Mouse (Mus musculus) heart, embryonic 14.5 days (tissue): ENCODE data around the gene Hey2. TPM values are rescaled to one million over a fixed set of nuclear protein-coding genes. Genes with fewer than 3 reads are reported as not detected.
A peak's percentile ranks its signal among the peaks of the same experiment; 100 is the strongest.

ENCODE experiments used
- ATAC-seq: fragments of 200-750 bp; cut with Nextera tagmentation; 2 replicates; pipeline ENCODE4 v1.8.0; 2017; ENCODE audit warnings: low read depth, moderate TSS enrichment; ENCODE audit not compliant: insufficient number of reproducible peaks, insufficient read depth, low FRiP score
- H3K27ac ChIP-seq, 2 experiments: fragments of 200-500 bp in 1 of 2; fragments of 300-500 bp in 1 of 2; sonication (generic) in 1 of 2; replicated peaks in 1 of 2; 2 replicates each; pipeline ENCODE4 v1.5.1; 2012 to 2014; ENCODE audit warnings: low read depth in 2 of 2, low read length in 2 of 2, control low read depth in 1 of 2, mild to moderate bottlenecking in 1 of 2, mixed read lengths in 1 of 2; ENCODE audit not compliant: control insufficient read depth in 1 of 2, insufficient read depth in 1 of 2
- H3K27me3 ChIP-seq: fragments of 300-500 bp; sonication (generic); 2 replicates; pipeline ENCODE4 v1.6.1; 2014; ENCODE audit warnings: mild to moderate bottlenecking, low read length, control low read depth; ENCODE audit not compliant: control insufficient read depth, insufficient read depth
- H3K36me3 ChIP-seq: fragments of 300-500 bp; sonication (generic); 2 replicates; pipeline ENCODE4 v1.6.1; 2014; ENCODE audit warnings: mild to moderate bottlenecking, control low read depth, low read length, mixed read lengths; ENCODE audit not compliant: control insufficient read depth, insufficient read depth
- H3K4me1 ChIP-seq, 2 experiments: fragments of 200-500 bp in 1 of 2; fragments of 300-500 bp in 1 of 2; sonication (generic) in 1 of 2; 2 replicates each; pipeline ENCODE4 v1.6.1; 2012 to 2014; ENCODE audit warnings: low read length in 2 of 2, control low read depth in 1 of 2, mixed read lengths in 1 of 2; ENCODE audit not compliant: control insufficient read depth in 2 of 2, insufficient read depth in 2 of 2
- H3K4me2 ChIP-seq: fragments of 300-500 bp; sonication (generic); 2 replicates; pipeline ENCODE4 v1.6.1; 2014; ENCODE audit warnings: mild to moderate bottlenecking, low read length
- H3K4me3 ChIP-seq, 2 experiments: fragments of 200-500 bp in 1 of 2; fragments of 300-500 bp in 1 of 2; sonication (generic) in 1 of 2; 2 replicates each; pipeline ENCODE4 v1.5.1; 2012 to 2014; ENCODE audit warnings: low read length in 2 of 2, mild to moderate bottlenecking in 2 of 2, control low read depth in 1 of 2, low read depth in 1 of 2, moderate library complexity in 1 of 2; ENCODE audit not compliant: control insufficient read depth in 1 of 2, insufficient read depth in 1 of 2
- H3K9ac ChIP-seq: fragments of 300-500 bp; sonication (generic); 2 replicates; pipeline ENCODE4 v1.6.1; 2014; ENCODE audit warnings: mild to moderate bottlenecking, low read length
- H3K9me3 ChIP-seq: fragments of 300-500 bp; sonication (generic); 2 replicates; pipeline ENCODE4 v1.6.1; 2016; ENCODE audit warnings: low read length, control low read depth; ENCODE audit not compliant: control insufficient read depth
- WGBS: fragments of 180-500 bp; shearing (Covaris S2); extraction: QIAGEN DNeasy Blood & Tissue Kit; methylation state at CpG from one replicate; pipeline ENCODE4 v1.1.7; 2014; 5-methylcytosine and 5-hydroxymethylcytosine counted together
- polyA plus RNA-seq: library from polyadenylated mRNA; unstranded; fragments of >200 nt; fragmentation: Nextera tagmentation; extraction: Ambion mirVana; gene quantifications from 2 replicates; pipeline ENCODE4 v1.2.1, GENCODE M21; 2014

Hey2 gene
- polyA plus RNA-seq, 1 experiment from 2014 or later, result 38.0 TPM

GRCm38 (mm10) chr10:30802681-30803586 is 39.7 kb downstream of the Hey2 start, which contains the start of gene Ncoa7:
Gene Ncoa7, minus strand, starts transcription at chr10:30803326.
- Histone ChIP-seq H3K9ac (peak within 1 kb of the TSS; percentile 90), H3K9me3 (no peaks in the 10 kb centered on the region), H3K36me3 (no peaks in the 10 kb centered on the region), H3K27me3 (no peaks in the 10 kb centered on the region), H3K4me3 (peak within 1 kb of the TSS; percentile 90 to 93), H3K27ac (peak within 1 kb of the TSS; percentile 93 to 96), H3K4me2 (peak within 1 kb of the TSS; percentile 75), H3K4me1 (peaks cover 3 to 9% of the 10 kb centered on the region in 2 experiments; a peak in 2 of 4 replicates)
- WGBS, result under 1% methylated on average over 82 of the region's 89 CpGs
- ATAC-seq, result peak; percentile 87

DNA sequence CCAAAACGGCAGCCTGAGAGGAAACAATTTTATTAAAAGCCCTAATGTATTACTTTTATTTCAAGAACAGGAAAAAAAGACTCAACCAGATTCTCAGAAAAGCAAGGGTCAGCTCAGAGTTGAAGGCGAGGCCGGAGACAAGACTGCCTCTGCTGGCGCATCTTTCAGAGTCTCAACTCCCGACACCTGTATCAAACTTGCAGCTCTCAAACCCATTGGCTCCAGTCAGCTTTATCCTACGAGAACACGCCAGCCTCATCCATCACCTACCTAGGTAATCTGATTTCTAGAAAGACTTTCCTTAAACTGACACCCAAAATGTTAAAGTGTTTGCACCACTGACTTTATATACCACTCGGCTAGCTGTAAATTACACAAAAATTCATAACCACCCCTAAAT is 40.6 kb downstream of the Hey2 start:
- Histone ChIP-seq H3K9me3 (no peaks in the 10 kb centered on the region), H3K27ac (peak overlapping the region in 1 of 2 experiments; percentile 96; a peak in 3 of 4 replicates), H3K27me3 (no peaks in the 10 kb centered on the region), H3K4me1 (peaks cover 3 to 9% of the 10 kb centered on the region in 2 experiments; a peak in 2 of 4 replicates), H3K4me3 (peak overlapping the region; percentile 90 to 93), H3K4me2 (peak overlapping the region; percentile 75), H3K36me3 (no peaks in the 10 kb centered on the region), H3K9ac (peak overlapping the region; percentile 90)
- no peak for ATAC-seq
- 8% methylated on average over 8 of the region's 8 CpGs for WGBS

- H3K36me3 ChIP-seq, result no peaks in the 10 kb centered on the region
- WGBS, result 86% methylated on average over 2 of the region's 2 CpGs
These were observed 42.7 kb downstream of the Hey2 start for GRCm38 (mm10) chr10:30799713-30800450.

DNA sequence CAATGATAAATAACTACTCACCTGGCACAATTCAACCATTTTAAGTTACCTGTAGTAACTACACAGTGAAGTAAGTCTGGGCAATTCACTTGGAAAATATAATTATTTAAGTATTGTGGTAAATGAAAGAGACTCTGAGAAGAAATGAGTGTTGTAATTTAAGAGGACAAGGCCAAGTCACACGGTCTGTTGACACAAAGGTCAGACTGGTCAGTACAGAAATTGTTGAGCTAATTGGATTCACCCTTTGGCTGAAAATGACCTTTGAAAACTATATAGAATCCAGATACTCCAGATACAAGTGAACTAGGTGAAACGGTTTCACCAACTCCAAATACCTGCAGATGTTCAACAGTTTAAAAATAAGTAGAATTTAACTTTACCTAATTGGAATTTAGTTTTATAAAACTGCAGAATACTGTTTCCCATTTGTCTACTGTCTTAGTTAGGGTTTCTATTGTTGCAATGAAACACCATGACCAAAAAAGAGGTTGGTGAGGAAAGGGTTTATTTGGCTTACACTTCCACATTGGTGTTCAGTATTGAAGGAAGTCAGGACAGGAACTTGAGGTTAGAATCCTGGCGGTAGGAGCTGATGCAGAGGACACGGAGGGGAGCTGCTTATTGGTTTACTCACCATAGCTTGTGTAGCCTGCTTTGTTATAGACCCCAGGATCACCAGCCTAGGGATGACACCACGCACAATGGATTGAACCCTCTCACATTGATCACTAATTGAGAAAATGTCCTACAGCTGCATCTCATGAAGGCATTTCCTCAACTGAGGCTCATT is 45.9 kb downstream of the Hey2 start:
- no peak overlapping the region for H3K4me2 ChIP-seq
- H3K9me3 ChIP-seq, result 0 out of 2 replicates have a peak, but pooled peaks cover 4% of the 10 kb centered on the region
- WGBS, result 81% methylated on average over 5 of the region's 5 CpGs
- no peak overlapping the region for H3K27ac ChIP-seq
- 0 out of 4 replicates have a peak, but pooled peaks cover 0 to 3% of the 10 kb centered on the region in 2 experiments for H3K4me1 ChIP-seq
- no peak overlapping the region for H3K4me3 ChIP-seq
- no peak for ATAC-seq
- H3K27me3 ChIP-seq, result no peaks in the 10 kb centered on the region
- H3K36me3 ChIP-seq, result no peaks in the 10 kb centered on the region
- no peak overlapping the region for H3K9ac ChIP-seq

More at GRCm38 (mm10) chr10:30799713-30800450, 42.7 kb downstream of the Hey2 start:
- no peak for ATAC-seq
- H3K4me2 ChIP-seq, result no peak overlapping the region
- 0 out of 2 replicates have a peak, but pooled peaks cover 4% of the 10 kb centered on the region for H3K9me3 ChIP-seq
- H3K4me3 ChIP-seq, result no peak overlapping the region
- H3K27ac ChIP-seq, result no peak overlapping the region
- H3K9ac ChIP-seq, result no peak overlapping the region
- H3K4me1 ChIP-seq, result peaks cover 3 to 9% of the 10 kb centered on the region in 2 experiments; a peak in 2 of 4 replicates
- H3K27me3 ChIP-seq, result no peaks in the 10 kb centered on the region

- no peak overlapping the region for H3K4me2 ChIP-seq
- no peak overlapping the region for H3K4me3 ChIP-seq
- H3K9me3 ChIP-seq, result 0 out of 2 replicates have a peak, but pooled peaks cover 4% of the 10 kb centered on the region
- no peaks in the 10 kb centered on the region for H3K27me3 ChIP-seq
- ATAC-seq, result no peak
- WGBS, result 81% methylated on average over 3 of the region's 3 CpGs
- H3K9ac ChIP-seq, result no peak overlapping the region
- no peaks in the 10 kb centered on the region for H3K36me3 ChIP-seq
- H3K4me1 ChIP-seq, result no peaks in the 10 kb centered on the region
- H3K27ac ChIP-seq, result no peak overlapping the region
These were observed 51.6 kb downstream of the Hey2 start for GRCm38 (mm10) chr10:30791016-30791415.

DNA sequence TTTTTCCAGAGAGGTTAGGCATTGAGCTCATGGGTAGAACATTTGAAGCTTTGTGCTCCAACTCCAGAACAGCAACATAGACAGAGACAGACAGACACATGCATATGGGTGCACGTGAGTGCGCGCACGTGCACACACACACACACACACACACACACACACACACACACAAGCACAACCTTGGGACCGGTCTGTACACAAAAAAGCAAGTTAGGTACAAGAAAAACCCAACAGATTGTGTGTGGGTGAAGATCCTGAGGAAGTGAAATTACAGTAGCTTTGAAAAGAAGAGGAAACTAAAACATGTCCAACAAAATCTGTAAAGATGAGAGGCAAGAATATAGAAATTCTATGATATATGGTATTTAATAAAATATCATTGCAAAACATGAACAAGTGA is 53.1 kb downstream of the Hey2 start:
- H3K4me3 ChIP-seq, result no peak overlapping the region
- no peaks in the 10 kb centered on the region for H3K27me3 ChIP-seq
- no peak overlapping the region for H3K27ac ChIP-seq
- H3K9me3 ChIP-seq, result no peaks in the 10 kb centered on the region
- ATAC-seq, result no peak
- no peaks in the 10 kb centered on the region for H3K4me1 ChIP-seq
- H3K9ac ChIP-seq, result no peak overlapping the region
- no peaks in the 10 kb centered on the region for H3K36me3 ChIP-seq
- 99% methylated on average over 5 of the region's 5 CpGs for WGBS
- H3K4me2 ChIP-seq, result no peak overlapping the region

DNA sequence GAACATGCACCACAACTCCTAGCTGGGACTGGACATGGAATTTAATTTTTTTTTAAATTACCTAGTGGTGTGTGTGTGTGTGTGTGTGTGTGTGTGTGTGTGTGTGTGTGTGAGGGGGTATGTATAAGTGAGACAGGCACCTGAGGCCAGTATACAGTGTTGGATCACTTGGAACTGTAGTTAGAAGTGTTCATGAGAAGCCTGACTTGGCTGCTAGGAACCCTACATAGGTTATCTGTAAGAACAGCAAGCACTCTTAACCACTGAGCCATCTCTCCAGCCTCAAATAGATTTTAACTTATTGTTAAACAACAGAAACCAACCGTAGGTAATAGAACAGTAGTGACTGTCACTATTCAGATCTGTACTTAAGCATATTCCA is 54.3 kb downstream of the Hey2 start:
- H3K27me3 ChIP-seq, result no peaks in the 10 kb centered on the region
- no peak for ATAC-seq
- H3K9me3 ChIP-seq, result no peaks in the 10 kb centered on the region
- H3K4me2 ChIP-seq, result no peak overlapping the region
- no peak overlapping the region for H3K27ac ChIP-seq
- 77% methylated on average over 1 of the region's 1 CpGs for WGBS
- H3K36me3 ChIP-seq, result no peaks in the 10 kb centered on the region
- H3K4me3 ChIP-seq, result no peak overlapping the region
- no peaks in the 10 kb centered on the region for H3K4me1 ChIP-seq
- H3K9ac ChIP-seq, result no peak overlapping the region
